Mouse (Mus musculus) spleen, adult 10 weeks (tissue): ENCODE data around the gene C130026I21Rik. TPM values are rescaled to one million over a fixed set of nuclear protein-coding genes. Genes with fewer than 3 reads are reported as not detected.

Experiments
- polyA plus RNA-seq: library from polyadenylated mRNA; stranded (reverse); fragments of 350-450 nt; fragmentation: Illumina TruSeq; extraction: RNeasy Lipid Tissue Mini Kit (QIAGEN cat#74804); gene quantifications from one replicate; pipeline ENCODE4 v1.2.3, GENCODE M21; 2015; ENCODE audit warnings: low replicate concordance; ENCODE audit not compliant: insufficient read depth

The C130026I21Rik gene
- polyA plus RNA-seq = 139 TPM

GRCm38 (mm10) chr1:85270466-85270865 lies at the start of gene C130026I21Rik:
C130026I21Rik (minus strand) TSS chr1:85270566.

DNA sequence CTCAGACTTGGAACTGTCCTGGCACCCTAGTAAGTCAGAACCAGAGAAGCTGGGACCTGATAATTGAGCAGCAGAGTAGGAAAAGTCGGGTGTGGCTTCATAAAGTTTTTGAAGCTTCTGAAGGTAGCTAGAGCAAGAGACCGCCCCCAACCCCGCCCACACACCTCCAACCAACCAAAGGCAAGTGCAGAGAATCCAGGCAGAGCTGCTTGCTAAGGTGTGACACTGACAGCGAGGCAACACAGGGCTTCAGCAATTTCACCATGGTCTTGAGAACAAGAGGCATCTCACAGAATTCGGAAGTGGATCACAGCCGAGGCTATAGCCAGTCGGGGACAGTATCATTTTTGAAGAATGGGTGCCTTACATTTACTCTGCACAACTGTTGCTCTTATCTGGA lies 160.6 kb downstream of the C130026I21Rik start, which contains the start of gene A530032D15Rik:
TSS of gene A530032D15Rik (minus strand) at position 101 of the 400 bp plus-strand sequence.

GRCm38 (mm10) chr1:85099864-85100263 lies 170.5 kb downstream of the C130026I21Rik start, which contains the start of gene Gm10553:
Gm10553 (plus strand) TSS chr1:85100164.

Other genes starting within 250 kb of the C130026I21Rik start
- gene Gm10553, start 170.4 kb downstream of the C130026I21Rik start, polyA plus RNA-seq = not detected
- gene A530032D15Rik, start 160.7 kb downstream of the C130026I21Rik start, polyA plus RNA-seq = 15.5 TPM